Mouse (Mus musculus) thymus, adult 2 months (tissue): Measurements from ENCODE around the gene Hist1h3c. TPM values are rescaled to one million over a fixed set of nuclear protein-coding genes. Genes with fewer than 3 reads are reported as not detected.
"Not testable (repeated sequence)": the region's sequence is repeated elsewhere in the genome, so short reads cannot be mapped to it uniquely, and the experiment has no call there.

Source experiments
- DNase-seq: peaks from one replicate; pipeline ENCODE4 v3.0.0; 2021
- H3K27ac ChIP-seq: fragments of 200-500 bp; 2 replicates; pipeline ENCODE4 v1.5.1; 2012; ENCODE audit warnings: low read length, control low read depth; ENCODE audit not compliant: control insufficient read depth, insufficient read depth
- H3K27me3 ChIP-seq: fragments of 200-500 bp; 2 replicates; pipeline ENCODE4 v1.6.1; 2012; ENCODE audit warnings: mild to moderate bottlenecking, low read length, moderate library complexity, mixed read lengths; ENCODE audit not compliant: control insufficient read depth, insufficient read depth
- H3K36me3 ChIP-seq: fragments of 200-500 bp; 2 replicates; pipeline ENCODE4 v1.6.1; 2012; ENCODE audit warnings: mild to moderate bottlenecking, low read length, moderate library complexity; ENCODE audit not compliant: control insufficient read depth, insufficient read depth
- H3K4me1 ChIP-seq: fragments of 200-500 bp; replicated peaks from 2 replicates; pipeline ENCODE4 v1.6.1; 2012; ENCODE audit warnings: low read length; ENCODE audit not compliant: control insufficient read depth, insufficient read depth
- H3K4me3 ChIP-seq: fragments of 200-500 bp; 2 replicates; pipeline ENCODE4 v1.5.1; 2012; ENCODE audit warnings: mild to moderate bottlenecking, low read length, control low read depth, moderate library complexity; ENCODE audit not compliant: control insufficient read depth, insufficient read depth
- CTCF ChIP-seq: fragments of 200-500 bp; IDR thresholded peaks from 2 replicates; pipeline ENCODE4 v1.5.1; 2012; ENCODE audit warnings: mild to moderate bottlenecking, control low read depth, low read length, moderate library complexity, borderline replicate concordance; ENCODE audit not compliant: control insufficient read depth, poor library complexity, insufficient read depth; ENCODE audit errors: extremely low read depth
- POLR2A ChIP-seq: fragments of 200-500 bp; IDR thresholded peaks from 2 replicates; pipeline ENCODE4 v1.6.1; 2012; ENCODE audit warnings: mild to moderate bottlenecking, low read length, control low read depth, moderate library complexity; ENCODE audit not compliant: control insufficient read depth, poor library complexity, insufficient read depth; ENCODE audit errors: extremely low read depth
- whole genome bisulfite sequencing: fragments of 180-500 bp; shearing (Covaris S2); methylation state at CpG from one replicate; pipeline ENCODE4 v1.1.7; 2018; 5-methylcytosine and 5-hydroxymethylcytosine counted together
- polyA plus RNA-seq: library from polyadenylated mRNA; depleted of rRNA; stranded (reverse); fragments of >200 nt; gene quantifications from 2 replicates; pipeline ENCODE4 v1.2.3, GENCODE M21; 2012

The Hist1h3c gene
- polyA plus RNA-seq, 1 experiment: 377 TPM

GRCm38 (mm10) chr13:23729706-23730105, 15.7 kb downstream of the Hist1h3c start:
- Histone ChIP-seq H3K4me3 (no peak overlapping the region), H3K27me3 (no peaks in the 10 kb centered on the region), H3K4me1 (peaks cover 18% of the 10 kb centered on the region), H3K36me3 (no peaks in the 10 kb centered on the region), H3K27ac (peak overlapping the region; percentile 53; the same call in 1 of the 2 replicates)
- whole genome bisulfite sequencing: 96% methylated on average over 5 of the region's 5 CpGs
- DNase-seq: no peak
- TF ChIP-seq CTCF (no peak), POLR2A (no peak)

- Histone ChIP-seq H3K27ac (peak overlapping the region; percentile 53), H3K4me3 (no peak overlapping the region), H3K27me3 (no peaks in the 10 kb centered on the region), H3K4me1 (peaks cover 18% of the 10 kb centered on the region), H3K36me3 (no peaks in the 10 kb centered on the region)
- WGBS: 18% methylated on average over 9 of the region's 9 CpGs
- DNase-seq: no peak
- TF ChIP-seq CTCF: no peak
- TF ChIP-seq POLR2A: no peak
Observed at GRCm38 (mm10) chr13:23729192-23729525, 16.2 kb downstream of the Hist1h3c start.

- no peaks in the 10 kb centered on the region for H3K27me3 ChIP-seq
- H3K4me3 ChIP-seq: no peak overlapping the region
- peaks cover 18% of the 10 kb centered on the region for H3K4me1 ChIP-seq
- H3K27ac ChIP-seq: peak overlapping the region; percentile 4; the same call in 1 of the 2 replicates
- whole genome bisulfite sequencing: 81% methylated on average over 18 of the region's 18 CpGs
- TF ChIP-seq POLR2A (no peak), CTCF (no peak)
- no peaks in the 10 kb centered on the region for H3K36me3 ChIP-seq
- DNase-seq: no peak
Observed at GRCm38 (mm10) chr13:23728472-23729191, 16.8 kb downstream of the Hist1h3c start.

- H3K4me3 ChIP-seq: no peak overlapping the region
- H3K36me3 ChIP-seq: no peaks in the 10 kb centered on the region
- H3K27ac ChIP-seq: no peak overlapping the region
- WGBS: 86% methylated on average over 1 of the region's 1 CpGs
- no peaks in the 10 kb centered on the region for H3K27me3 ChIP-seq
- no peak for TF ChIP-seq CTCF
- no peak for TF ChIP-seq POLR2A
- H3K4me1 ChIP-seq: peaks cover 18% of the 10 kb centered on the region
- no peak for DNase-seq
Observed at GRCm38 (mm10) chr13:23725213-23725612, 20.2 kb downstream of the Hist1h3c start.

GRCm38 (mm10) chr13:23724239-23724638, 21.2 kb downstream of the Hist1h3c start:
- H3K27me3 ChIP-seq: no peaks in the 10 kb centered on the region
- H3K36me3 ChIP-seq: no peaks in the 10 kb centered on the region
- no peak for DNase-seq
- TF ChIP-seq CTCF (no peak), POLR2A (no peak)
- H3K4me3 ChIP-seq: no peak overlapping the region
- H3K27ac ChIP-seq: no peak overlapping the region
- H3K4me1 ChIP-seq: peaks cover 10% of the 10 kb centered on the region
- WGBS: over 99% methylated on average over 4 of the region's 4 CpGs

- WGBS: 45% methylated on average over 2 of the region's 2 CpGs
- not testable (repeated sequence) for H3K27ac ChIP-seq, H3K4me1 ChIP-seq
Observed at GRCm38 (mm10) chr13:23717593-23718245, 27.7 kb downstream of the Hist1h3c start.

GRCm38 (mm10) chr13:23717176-23717575, 28.2 kb downstream of the Hist1h3c start:
- H3K4me1 ChIP-seq: no peaks in the 10 kb centered on the region; the same call in 1 of the 2 replicates
- 72% methylated on average over 11 of the region's 11 CpGs for WGBS
- H3K4me3 ChIP-seq: no peak overlapping the region
- H3K36me3 ChIP-seq: no peaks in the 10 kb centered on the region
- H3K27me3 ChIP-seq: no peaks in the 10 kb centered on the region
- DNase-seq: no peak
- no peak overlapping the region for H3K27ac ChIP-seq
- no peak for TF ChIP-seq CTCF
- no peak for TF ChIP-seq POLR2A

More at GRCm38 (mm10) chr13:23717593-23718245, 27.7 kb downstream of the Hist1h3c start:
- H3K4me3 ChIP-seq, H3K27me3 ChIP-seq, DNase-seq, H3K36me3 ChIP-seq: not testable (repeated sequence)
